Mouse (Mus musculus) spleen, adult 2 months (tissue): ENCODE measurements around the gene Gm38392.
"Not testable (repeated sequence)": the region's sequence is repeated elsewhere in the genome, so short reads cannot be mapped to it uniquely, and the experiment has no call there.

Experiments used
- CTCF ChIP-seq: fragments of 200-500 bp; IDR thresholded peaks from 2 replicates; pipeline ENCODE4 v1.5.1; 2011; ENCODE audit warnings: mild to moderate bottlenecking, inconsistent platforms; ENCODE audit not compliant: insufficient read depth, insufficient read length, insufficient replicate concordance; ENCODE audit errors: extremely low read depth
- POLR2A ChIP-seq: fragments of 200-500 bp; IDR thresholded peaks from 2 replicates; pipeline ENCODE4 v1.6.1; 2011; ENCODE audit warnings: low read depth, low read length, inconsistent platforms

DNA sequence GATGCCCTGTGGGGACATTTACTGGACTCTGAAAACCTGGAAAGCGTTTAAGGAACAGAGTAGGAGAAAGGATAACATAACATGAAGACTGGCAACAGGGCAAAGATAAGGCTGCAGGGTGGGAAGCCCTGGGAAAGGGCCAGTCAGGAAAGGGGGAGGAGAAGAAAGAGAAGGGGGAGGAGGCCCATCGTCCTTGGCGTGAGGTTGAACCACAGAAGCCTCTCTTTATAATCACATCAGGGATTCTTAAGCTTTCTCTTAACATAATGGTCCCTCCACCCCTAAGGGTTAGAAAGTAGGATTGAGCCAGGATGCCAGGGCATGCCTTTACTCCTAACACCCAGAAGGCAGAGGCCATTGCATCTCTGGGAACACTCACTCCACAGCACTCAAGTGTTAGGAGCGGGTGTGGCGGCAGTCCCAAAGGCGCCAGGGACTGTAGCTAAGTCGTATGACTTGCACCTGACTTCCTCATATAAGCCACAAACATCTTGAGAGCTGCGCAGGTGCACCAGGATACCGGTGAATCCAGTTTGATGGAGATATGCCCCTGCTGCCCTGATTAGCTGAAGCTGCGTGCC lies 1.2 kb upstream of the Gm38392 start:
- not testable (repeated sequence) for TF ChIP-seq CTCF, POLR2A
